Mouse (Mus musculus) midbrain, embryonic 14.5 days (tissue): ENCODE results near the gene Ext2. TPM values are rescaled to one million over a fixed set of nuclear protein-coding genes. Genes with fewer than 3 reads are reported as not detected.
A peak's percentile ranks its signal among the peaks of the same experiment; 100 is the strongest.

Experiments used
- ATAC-seq: fragments of 200-750 bp; cut with Nextera tagmentation; 2 replicates; pipeline ENCODE4 v1.8.0; 2017; ENCODE audit warnings: moderate number of reproducible peaks, moderate library complexity; ENCODE audit not compliant: low FRiP score, low TSS enrichment
- DNase-seq: peaks from one replicate; pipeline ENCODE4 v3.0.0-alpha.2; 2015
- H3K27ac ChIP-seq: fragments of 300-500 bp; sonication (generic); replicated peaks from 2 replicates; pipeline ENCODE4 v1.5.1; 2014; ENCODE audit warnings: mild to moderate bottlenecking, low read depth, low read length, moderate library complexity
- H3K27me3 ChIP-seq: fragments of 300-500 bp; sonication (generic); 2 replicates; pipeline ENCODE4 v1.6.1; 2014; ENCODE audit warnings: low read length, control low read depth, mixed read lengths; ENCODE audit not compliant: control insufficient read depth, insufficient read depth
- H3K36me3 ChIP-seq: fragments of 300-500 bp; sonication (generic); 2 replicates; pipeline ENCODE4 v1.6.1; 2014; ENCODE audit warnings: low read length, control low read depth; ENCODE audit not compliant: control insufficient read depth, insufficient read depth
- H3K4me1 ChIP-seq: fragments of 300-500 bp; sonication (generic); 2 replicates; pipeline ENCODE4 v1.6.1; 2014; ENCODE audit warnings: mild to moderate bottlenecking, antibody characterized with exemption, low read length, control low read depth; ENCODE audit not compliant: control insufficient read depth, insufficient read depth
- H3K4me2 ChIP-seq: fragments of 300-500 bp; sonication (generic); 2 replicates; pipeline ENCODE4 v1.6.1; 2014; ENCODE audit warnings: mild to moderate bottlenecking, low read length, moderate library complexity
- H3K4me3 ChIP-seq: fragments of 300-500 bp; sonication (generic); replicated peaks from 2 replicates; pipeline ENCODE4 v1.5.1; 2014; ENCODE audit warnings: low read depth, low read length
- H3K9ac ChIP-seq: fragments of 300-500 bp; sonication (generic); replicated peaks from 2 replicates; pipeline ENCODE4 v1.6.1; 2014; ENCODE audit warnings: mild to moderate bottlenecking, low read length, moderate library complexity
- H3K9me3 ChIP-seq: fragments of 300-500 bp; sonication (generic); 2 replicates; pipeline ENCODE4 v1.6.1; 2016; ENCODE audit warnings: low read length, control low read depth, mixed read lengths; ENCODE audit not compliant: control insufficient read depth
- WGBS: fragments of 180-500 bp; shearing (Covaris S2); extraction: QIAGEN DNeasy Blood & Tissue Kit; methylation state at CpG from one replicate; pipeline ENCODE4 v1.1.7; 2014; 5-methylcytosine and 5-hydroxymethylcytosine counted together
- polyA plus RNA-seq: library from polyadenylated mRNA; unstranded; fragments of >200 nt; fragmentation: Nextera tagmentation; extraction: Ambion mirVana; gene quantifications from 2 replicates; pipeline ENCODE4 v1.2.1, GENCODE M21; 2014

The Ext2 gene
- polyA plus RNA-seq, 1 experiment from 2014 or later = 69.9 TPM

GRCm38 (mm10) chr2:93746620-93747019 lies 75.7 kb downstream of the Ext2 start:
- no peaks in the 10 kb centered on the region for H3K9me3 ChIP-seq

GRCm38 (mm10) chr2:93746162-93746561 lies 76.2 kb downstream of the Ext2 start:
- WGBS = 81% methylated on average over 5 of the region's 5 CpGs

More at GRCm38 (mm10) chr2:93746620-93747019, 75.7 kb downstream of the Ext2 start:
- H3K4me2 ChIP-seq = no peak overlapping the region
- H3K9ac ChIP-seq = no peak overlapping the region
- no peaks in the 10 kb centered on the region for H3K36me3 ChIP-seq
- no peak for DNase-seq
- H3K4me3 ChIP-seq = no peak overlapping the region
- 86% methylated on average over 4 of the region's 4 CpGs for WGBS
- H3K27me3 ChIP-seq = no peaks in the 10 kb centered on the region
- no peak overlapping the region for H3K27ac ChIP-seq
- peaks cover 22% of the 10 kb centered on the region for H3K4me1 ChIP-seq
- no peak for ATAC-seq

GRCm38 (mm10) chr2:93745741-93746140 lies 76.6 kb downstream of the Ext2 start:
- Histone ChIP-seq H3K9ac (no peak overlapping the region), H3K4me2 (no peak overlapping the region), H3K9me3 (no peaks in the 10 kb centered on the region), H3K4me1 (peaks cover 22% of the 10 kb centered on the region), H3K36me3 (no peaks in the 10 kb centered on the region), H3K27me3 (no peaks in the 10 kb centered on the region), H3K27ac (no peak overlapping the region), H3K4me3 (no peak overlapping the region)
- ATAC-seq = no peak
- 84% methylated on average over 9 of the region's 9 CpGs for WGBS
- no peak for DNase-seq

More at GRCm38 (mm10) chr2:93746162-93746561, 76.2 kb downstream of the Ext2 start:
- Histone ChIP-seq H3K9ac (no peak overlapping the region), H3K27ac (no peak overlapping the region), H3K27me3 (no peaks in the 10 kb centered on the region), H3K36me3 (no peaks in the 10 kb centered on the region), H3K9me3 (no peaks in the 10 kb centered on the region), H3K4me1 (peaks cover 22% of the 10 kb centered on the region), H3K4me2 (no peak overlapping the region), H3K4me3 (no peak overlapping the region)
- no peak for ATAC-seq
- DNase-seq = no peak

- Histone ChIP-seq H3K36me3 (no peaks in the 10 kb centered on the region), H3K4me2 (no peak overlapping the region), H3K27ac (peak overlapping the region; percentile 65), H3K4me1 (peaks cover 26% of the 10 kb centered on the region), H3K9me3 (no peaks in the 10 kb centered on the region), H3K27me3 (no peaks in the 10 kb centered on the region), H3K4me3 (no peak overlapping the region), H3K9ac (no peak overlapping the region; the same call in 1 of the 2 replicates)
- 0 out of 2 replicates have a peak, but pooled peaks have one; percentile 37 for ATAC-seq
- DNase-seq = peak; percentile 65
- 19% methylated on average over 11 of the region's 11 CpGs for WGBS
Measured at GRCm38 (mm10) chr2:93744346-93745229, 77.8 kb downstream of the Ext2 start.

GRCm38 (mm10) chr2:93741700-93742099 lies 80.7 kb downstream of the Ext2 start:
- Histone ChIP-seq H3K9me3 (no peaks in the 10 kb centered on the region), H3K36me3 (peaks cover 9% of the 10 kb centered on the region; the same call in 1 of the 2 replicates), H3K27me3 (no peaks in the 10 kb centered on the region), H3K4me2 (no peak overlapping the region), H3K4me3 (no peak overlapping the region), H3K4me1 (peaks cover 26% of the 10 kb centered on the region), H3K9ac (no peak overlapping the region), H3K27ac (no peak overlapping the region)
- ATAC-seq (no peak), DNase-seq (no peak)
- WGBS = 88% methylated on average over 7 of the region's 7 CpGs

- no peak overlapping the region for H3K4me3 ChIP-seq
- peaks cover 8% of the 10 kb centered on the region for H3K4me1 ChIP-seq
- H3K36me3 ChIP-seq = peaks cover 15% of the 10 kb centered on the region; the same call in 1 of the 2 replicates
- DNase-seq (no peak), ATAC-seq (no peak)
- no peak overlapping the region for H3K9ac ChIP-seq
- 88% methylated on average over 5 of the region's 5 CpGs for WGBS
- no peaks in the 10 kb centered on the region for H3K9me3 ChIP-seq
- H3K4me2 ChIP-seq = no peak overlapping the region
- no peaks in the 10 kb centered on the region for H3K27me3 ChIP-seq
- no peak overlapping the region for H3K27ac ChIP-seq
Measured at GRCm38 (mm10) chr2:93739044-93739569, 83.3 kb downstream of the Ext2 start.

- Histone ChIP-seq H3K9me3 (no peaks in the 10 kb centered on the region), H3K27me3 (no peaks in the 10 kb centered on the region), H3K4me1 (0 out of 2 replicates have a peak, but pooled peaks cover 4% of the 10 kb centered on the region), H3K4me3 (no peak overlapping the region), H3K36me3 (peaks cover 18% of the 10 kb centered on the region; the same call in 1 of the 2 replicates), H3K27ac (no peak overlapping the region), H3K9ac (no peak overlapping the region), H3K4me2 (no peak overlapping the region)
- 94% methylated on average over 8 of the region's 8 CpGs for WGBS
- ATAC-seq = no peak
- no peak for DNase-seq
Measured at GRCm38 (mm10) chr2:93737146-93737545, 85.2 kb downstream of the Ext2 start.

- no peaks in the 10 kb centered on the region for H3K9me3 ChIP-seq
- no peak overlapping the region for H3K4me2 ChIP-seq
- H3K4me3 ChIP-seq = no peak overlapping the region
- no peak overlapping the region for H3K9ac ChIP-seq
- no peak overlapping the region for H3K27ac ChIP-seq
- peaks cover 29% of the 10 kb centered on the region for H3K36me3 ChIP-seq
- DNase-seq (no peak), ATAC-seq (no peak)
- no peaks in the 10 kb centered on the region for H3K4me1 ChIP-seq
- 87% methylated on average over 7 of the region's 7 CpGs for WGBS
- no peaks in the 10 kb centered on the region for H3K27me3 ChIP-seq
Measured at GRCm38 (mm10) chr2:93732658-93733057, 89.7 kb downstream of the Ext2 start.
